ENCODE assay signal across 16 mouse cellular contexts in genomic region chr4:131530491-131530890, GRCm38 (mm10).
DNase-seq lines count a peak whose midpoint lies in the region; ATAC-seq and TF ChIP-seq lines count a peak whose summit lies in the region.
"Had no signal": no experiment of that assay in that cellular context is flagged by ENCODE, and none has a peak within 500 bp of the region (broad histone marks: within the 10 kb centered on the region; RNA-seq: fewer than 3 reads in every experiment).

No protein-coding gene starts in this region.

- no peak for TF ChIP-seq CTCF in left cerebral cortex, adult 2 months (IDR thresholded peaks at IDR 0.05)

- H3K27me3 ChIP-seq in kidney, embryonic 16.5 days (ENCODE audit: insufficient read depth, low read length): no peaks in the 10 kb centered on the region; the same call in 1 of the 2 replicates
- H3K27me3 ChIP-seq in limb, embryonic 10.5 days (ENCODE audit: low read depth, poor library complexity, severe bottlenecking): no peaks in the 10 kb centered on the region
- H3K27me3 ChIP-seq: embryonic facial prominence, embryonic 12.5 days had no signal

- H3K9ac ChIP-seq in kidney, embryonic 16.5 days (replicated peaks; ENCODE audit: low read length): no peak overlapping the region
- H3K9ac ChIP-seq: embryonic facial prominence, embryonic 12.5 days had no signal

- no peak overlapping the region for H3K27ac ChIP-seq in kidney, embryonic 16.5 days (ENCODE audit: low read length)
- no peak overlapping the region for H3K27ac ChIP-seq in left cerebral cortex, adult 2 months
- peak overlapping the region; percentile 56; the same call in 1 of the 2 replicates for H3K27ac ChIP-seq in limb, embryonic 10.5 days
- H3K27ac ChIP-seq: embryonic facial prominence, embryonic 10.5 days had no signal

- H3K4me3 ChIP-seq in kidney, embryonic 16.5 days (ENCODE audit: low read length): no peak overlapping the region
- no peak overlapping the region for H3K4me3 ChIP-seq in left cerebral cortex, adult 2 months
- no peak overlapping the region for H3K4me3 ChIP-seq in limb, embryonic 10.5 days
- H3K4me3 ChIP-seq: embryonic facial prominence, embryonic 10.5 days; embryonic facial prominence, embryonic 12.5 days had no signal

- 46% methylated on average over 5 of the region's 5 CpGs for WGBS in kidney, embryonic 16.5 days
- 83% methylated on average over 5 of the region's 5 CpGs for WGBS in limb, embryonic 10.5 days

- H3K4me2 ChIP-seq in kidney, embryonic 16.5 days (replicated peaks; ENCODE audit: low read depth, low read length): no peak overlapping the region
- H3K4me2 ChIP-seq: embryonic facial prominence, embryonic 12.5 days had no signal

- H3K36me3 ChIP-seq in kidney, embryonic 16.5 days (ENCODE audit: insufficient read depth, low read length): no peaks in the 10 kb centered on the region
- no peaks in the 10 kb centered on the region for H3K36me3 ChIP-seq in limb, embryonic 10.5 days
- H3K36me3 ChIP-seq: embryonic facial prominence, embryonic 10.5 days; embryonic facial prominence, embryonic 12.5 days had no signal

- ATAC-seq in kidney, embryonic 16.5 days (ENCODE audit: low FRiP score, low TSS enrichment): peak; percentile 39; the same call in 1 of the 2 replicates
- ATAC-seq: forebrain, embryonic 14.5 days; forebrain, embryonic 16.5 days had no signal

- 0 out of 2 replicates have a peak, but pooled peaks cover 5% of the 10 kb centered on the region for H3K4me1 ChIP-seq in kidney, embryonic 16.5 days (ENCODE audit: insufficient read depth, low read length)
- peaks cover 9% of the 10 kb centered on the region for H3K4me1 ChIP-seq in limb, embryonic 10.5 days
- H3K4me1 ChIP-seq: embryonic facial prominence, embryonic 10.5 days; embryonic facial prominence, embryonic 12.5 days had no signal

- no peaks in the 10 kb centered on the region for H3K9me3 ChIP-seq in kidney, embryonic 16.5 days (ENCODE audit: low read length)
- no peaks in the 10 kb centered on the region for H3K9me3 ChIP-seq in limb, embryonic 10.5 days (replicated peaks)
- H3K9me3 ChIP-seq: embryonic facial prominence, embryonic 10.5 days; embryonic facial prominence, embryonic 12.5 days had no signal

- intact Hi-C loops in left cerebral cortex, postnatal 14 days (cut with DNase I): no loop called here
- intact Hi-C loops in left cerebral cortex, adult 2 months (cut with DNase I): no loop called here

- DNase-seq in kidney, adult 11 months: no peak
- DNase-seq in left cerebral cortex, postnatal 14 days (ENCODE audit: low spot score in 2 of 2): peak; percentile 14 to 73
- DNase-seq in left cerebral cortex, adult 2 months (ENCODE audit: extremely low spot score in 1 of 2, low spot score in 2 of 2): no peak
- DNase-seq in limb, embryonic 10.5 days (ENCODE audit: low spot score): no peak
- DNase-seq in lung, postnatal 36 days: no peak
- DNase-seq: adrenal gland, postnatal 25 days; cerebellum, adult 11-12 months; cerebellum, adult 2 months; cerebellum, adult 9-10 months; cerebellum, postnatal 10 days; cerebellum, postnatal 25 days had no signal

Comparison
In these comparisons a context has a peak if more than half of its experiments do, and no peak if none do; other contexts are left out.
1. DNase-seq: peak in left cerebral cortex, postnatal 14 days (2 of 2); none in kidney, adult 11 months (single experiment), left cerebral cortex, adult 2 months (0 of 2), limb, embryonic 10.5 days (single experiment) and lung, postnatal 36 days (single experiment).